Mouse (Mus musculus) embryonic facial prominence, embryonic 14.5 days (tissue): Measurements from ENCODE around the gene Rfx4. TPM values are rescaled to one million over a fixed set of nuclear protein-coding genes. Genes with fewer than 3 reads are reported as not detected.

Experiments used
- ATAC-seq: fragments of 200-750 bp; cut with Nextera tagmentation; 2 replicates; pipeline ENCODE4 v1.8.0; 2017; ENCODE audit warnings: low read depth, moderate number of reproducible peaks, moderate TSS enrichment
- DNase-seq: peaks from one replicate; pipeline ENCODE4 v3.0.0-alpha.2; 2015; ENCODE audit warnings: low spot score
- H3K27ac ChIP-seq: fragments of 300-500 bp; sonication (generic); replicated peaks from 2 replicates; pipeline ENCODE4 v1.5.1; 2014; ENCODE audit warnings: low read depth, mild to moderate bottlenecking, low read length, moderate library complexity
- H3K27me3 ChIP-seq: fragments of 300-500 bp; sonication (generic); replicated peaks from 2 replicates; pipeline ENCODE4 v1.6.1; 2014; ENCODE audit warnings: low read length; ENCODE audit not compliant: control insufficient read depth, insufficient read depth
- H3K36me3 ChIP-seq: fragments of 300-500 bp; sonication (generic); 2 replicates; pipeline ENCODE4 v1.6.1; 2014; ENCODE audit warnings: low read length, mixed read lengths; ENCODE audit not compliant: control insufficient read depth, insufficient read depth
- H3K4me1 ChIP-seq: fragments of 300-500 bp; sonication (generic); 2 replicates; pipeline ENCODE4 v1.6.1; 2014; ENCODE audit warnings: antibody characterized with exemption, low read length; ENCODE audit not compliant: control insufficient read depth, insufficient read depth
- H3K4me2 ChIP-seq: fragments of 300-500 bp; sonication (generic); 2 replicates; pipeline ENCODE4 v1.6.1; 2014; ENCODE audit warnings: low read depth, mild to moderate bottlenecking, low read length, moderate library complexity, mixed read lengths
- H3K4me3 ChIP-seq: fragments of 300-500 bp; sonication (generic); 2 replicates; pipeline ENCODE4 v1.5.1; 2014; ENCODE audit warnings: low read depth, mild to moderate bottlenecking, low read length
- H3K9ac ChIP-seq: fragments of 300-500 bp; sonication (generic); 2 replicates; pipeline ENCODE4 v1.6.1; 2014; ENCODE audit warnings: low read depth, mild to moderate bottlenecking, low read length, moderate library complexity, mixed read lengths
- H3K9me3 ChIP-seq: fragments of 300-500 bp; sonication (generic); 2 replicates; pipeline ENCODE4 v1.6.1; 2016; ENCODE audit warnings: low read length; ENCODE audit not compliant: control insufficient read depth
- WGBS: fragments of 180-500 bp; shearing (Covaris S2); extraction: QIAGEN DNeasy Blood & Tissue Kit; methylation state at CpG from one replicate; pipeline ENCODE4 v1.1.7; 2014; 5-methylcytosine and 5-hydroxymethylcytosine counted together
- polyA plus RNA-seq: library from polyadenylated mRNA; unstranded; fragments of >200 nt; fragmentation: Nextera tagmentation; extraction: Ambion mirVana; gene quantifications from 2 replicates; pipeline ENCODE4 v1.2.1, GENCODE M21; 2014

Gene Rfx4
- polyA plus RNA-seq, 1 experiment from 2014 or later = 0.15 TPM

DNA sequence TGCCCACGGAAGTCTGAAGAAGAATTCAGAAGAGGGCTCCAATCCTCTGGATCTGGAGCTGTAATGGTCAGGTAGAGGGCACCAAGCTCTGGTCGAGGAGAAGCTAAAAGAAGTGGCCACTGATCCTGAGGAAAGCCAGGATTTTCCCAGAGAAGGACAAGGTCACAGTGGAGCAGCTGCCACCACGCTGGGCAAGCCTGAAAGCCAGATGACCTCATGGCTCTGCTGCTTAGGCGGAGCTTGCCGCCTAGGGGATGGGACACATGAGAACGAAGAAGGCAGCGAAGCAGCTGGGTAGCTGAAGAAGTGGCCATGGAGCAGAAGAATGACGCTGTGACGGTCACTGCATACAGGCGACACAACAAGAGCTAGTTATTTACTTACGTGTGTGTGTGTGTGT lies 99.6 kb downstream of the Rfx4 start:
- Histone ChIP-seq H3K9me3 (no peaks in the 10 kb centered on the region), H3K36me3 (no peaks in the 10 kb centered on the region), H3K27ac (no peak overlapping the region), H3K9ac (no peak overlapping the region), H3K4me3 (no peak overlapping the region), H3K4me1 (peaks cover 21% of the 10 kb centered on the region), H3K27me3 (no peaks in the 10 kb centered on the region), H3K4me2 (no peak overlapping the region)
- DNase-seq (no peak), ATAC-seq (no peak)
- WGBS = 76% methylated on average over 11 of the region's 11 CpGs

DNA sequence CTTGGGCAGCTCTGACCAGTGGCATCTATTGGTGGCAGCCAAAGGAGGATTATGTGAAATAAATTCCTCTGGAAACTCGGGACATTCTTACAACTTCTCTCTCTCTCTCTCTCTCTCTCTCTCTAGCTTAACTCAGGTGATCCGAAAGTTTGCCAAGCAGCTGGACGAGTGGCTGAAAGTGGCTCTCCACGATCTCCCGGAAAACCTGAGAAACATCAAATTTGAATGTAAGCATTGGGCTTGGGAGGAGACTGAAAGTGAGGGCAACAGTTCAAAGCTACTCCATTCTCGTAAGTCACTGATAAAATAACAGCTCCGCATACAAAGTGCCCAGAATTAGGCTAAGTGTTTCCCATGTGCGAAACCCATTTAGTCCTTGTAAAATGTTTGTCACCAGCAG lies 102.5 kb downstream of the Rfx4 start:
- no peak overlapping the region for H3K4me2 ChIP-seq
- ATAC-seq (no peak), DNase-seq (no peak)
- no peaks in the 10 kb centered on the region for H3K36me3 ChIP-seq
- H3K4me3 ChIP-seq = no peak overlapping the region
- H3K4me1 ChIP-seq = peaks cover 14% of the 10 kb centered on the region
- H3K27me3 ChIP-seq = no peaks in the 10 kb centered on the region
- H3K9ac ChIP-seq = no peak overlapping the region
- no peak overlapping the region for H3K27ac ChIP-seq
- 68% methylated on average over 8 of the region's 8 CpGs for WGBS
- H3K9me3 ChIP-seq = no peaks in the 10 kb centered on the region

DNA sequence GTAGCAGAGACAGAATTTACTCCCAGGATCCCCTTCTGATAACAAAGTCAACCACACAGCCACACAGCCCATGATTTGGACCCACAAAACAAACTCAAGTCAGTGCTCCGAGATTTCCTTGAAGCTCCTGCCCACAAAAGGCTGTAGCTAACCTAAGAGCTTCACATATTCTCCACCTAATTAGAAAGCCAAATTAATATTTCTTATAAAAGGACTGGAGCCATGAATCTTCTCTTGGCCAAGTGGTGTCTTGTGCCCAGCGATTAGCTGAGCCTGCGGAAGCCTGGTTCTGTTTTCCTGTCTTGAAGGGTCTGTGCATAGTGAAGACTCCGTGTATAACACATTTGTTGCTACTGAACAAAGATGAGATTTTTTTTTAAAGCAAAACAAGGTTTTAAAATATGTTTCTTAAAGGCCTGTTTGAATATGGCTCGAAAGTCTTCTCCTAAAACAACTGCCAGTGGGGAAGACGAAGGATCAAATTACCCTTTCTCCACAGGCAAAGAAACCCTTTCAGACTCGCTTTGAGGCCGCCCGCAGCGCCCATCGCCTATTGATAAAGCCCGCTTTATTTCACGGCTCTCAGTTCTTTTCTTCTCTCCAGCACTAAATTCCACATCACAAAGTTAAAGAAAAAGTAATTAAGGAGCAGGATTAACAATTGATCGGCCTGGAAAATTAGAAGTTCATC lies 103.1 kb downstream of the Rfx4 start:
- WGBS = 16% methylated on average over 14 of the region's 14 CpGs
- H3K4me1 ChIP-seq = peaks cover 14% of the 10 kb centered on the region
- ATAC-seq (no peak), DNase-seq (peak; percentile 50)
- peak overlapping the region; percentile 23 for H3K4me2 ChIP-seq
- no peak overlapping the region for H3K27ac ChIP-seq
- H3K9ac ChIP-seq = no peak overlapping the region
- no peaks in the 10 kb centered on the region for H3K27me3 ChIP-seq
- no peak overlapping the region for H3K4me3 ChIP-seq
- no peaks in the 10 kb centered on the region for H3K36me3 ChIP-seq
- no peaks in the 10 kb centered on the region for H3K9me3 ChIP-seq

DNA sequence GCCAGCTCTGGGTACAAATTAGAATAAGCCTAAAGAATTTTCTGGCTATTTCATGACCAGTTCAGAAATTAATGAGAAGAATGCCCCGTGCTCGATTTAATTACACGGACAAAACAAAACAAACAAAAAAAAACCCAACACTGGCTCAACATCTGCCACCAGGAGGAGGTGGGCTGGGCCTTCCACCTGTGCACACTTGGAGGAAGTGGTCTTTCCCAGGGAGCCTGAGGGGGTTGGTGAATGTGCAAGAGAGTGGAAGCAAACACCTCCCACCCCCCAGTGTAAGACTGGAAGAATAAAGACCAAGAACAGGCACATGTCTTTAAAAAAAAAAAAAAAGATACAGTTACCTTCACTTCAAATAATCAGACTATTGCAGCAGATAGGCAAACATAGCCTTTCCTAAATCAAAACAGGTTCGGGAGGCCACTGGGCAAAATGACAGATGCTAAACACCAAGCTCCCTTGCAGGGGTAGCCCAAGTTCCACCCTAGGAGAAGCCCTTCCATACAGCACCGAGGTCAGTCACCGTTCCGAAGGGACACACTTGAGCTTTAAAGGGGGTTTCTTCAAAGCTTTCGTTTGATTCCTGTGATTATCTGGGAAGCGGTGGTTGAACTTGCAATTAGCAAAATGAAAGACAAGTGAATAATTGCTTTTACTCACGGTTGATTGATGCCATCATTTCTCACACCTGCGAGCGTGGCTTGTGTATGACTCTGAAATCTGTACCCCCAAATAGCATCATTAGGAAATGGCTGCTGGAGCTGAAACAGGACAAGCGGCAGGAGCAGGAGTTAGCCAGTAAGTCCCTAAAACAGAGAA lies 103.9 kb downstream of the Rfx4 start:
- peak overlapping the region; percentile 23; the same call in 1 of the 2 replicates for H3K4me2 ChIP-seq
- H3K27me3 ChIP-seq = no peaks in the 10 kb centered on the region
- ATAC-seq (no peak), DNase-seq (no peak)
- no peak overlapping the region for H3K9ac ChIP-seq
- no peak overlapping the region for H3K4me3 ChIP-seq
- no peak overlapping the region for H3K27ac ChIP-seq
- no peaks in the 10 kb centered on the region for H3K36me3 ChIP-seq
- WGBS = 37% methylated on average over 13 of the region's 13 CpGs
- peaks cover 14% of the 10 kb centered on the region for H3K4me1 ChIP-seq
- H3K9me3 ChIP-seq = no peaks in the 10 kb centered on the region

DNA sequence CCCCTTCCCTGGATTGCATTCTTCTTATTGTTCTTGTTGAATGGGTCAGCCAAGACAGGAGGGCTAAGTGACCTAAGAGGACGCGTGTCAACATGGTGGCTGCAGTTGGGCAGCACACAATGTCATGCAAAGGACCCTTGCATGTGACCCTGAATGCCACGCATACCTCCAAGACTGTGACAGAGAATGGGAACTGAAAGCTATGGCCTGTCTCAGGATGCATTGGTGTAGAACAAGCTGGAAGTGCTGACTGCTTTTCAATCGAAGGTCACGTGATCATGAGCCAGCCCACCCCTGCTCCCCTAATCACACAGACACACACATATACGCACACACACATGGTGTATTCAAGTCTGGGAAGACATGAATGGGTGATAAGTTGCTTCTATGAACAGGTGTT lies 107.6 kb downstream of the Rfx4 start:
- Histone ChIP-seq H3K4me2 (no peak overlapping the region), H3K27ac (no peak overlapping the region), H3K9me3 (no peaks in the 10 kb centered on the region), H3K4me1 (peaks cover 14% of the 10 kb centered on the region), H3K4me3 (no peak overlapping the region), H3K9ac (no peak overlapping the region), H3K27me3 (no peaks in the 10 kb centered on the region), H3K36me3 (no peaks in the 10 kb centered on the region)
- DNase-seq (no peak), ATAC-seq (no peak)
- 85% methylated on average over 6 of the region's 6 CpGs for WGBS

DNA sequence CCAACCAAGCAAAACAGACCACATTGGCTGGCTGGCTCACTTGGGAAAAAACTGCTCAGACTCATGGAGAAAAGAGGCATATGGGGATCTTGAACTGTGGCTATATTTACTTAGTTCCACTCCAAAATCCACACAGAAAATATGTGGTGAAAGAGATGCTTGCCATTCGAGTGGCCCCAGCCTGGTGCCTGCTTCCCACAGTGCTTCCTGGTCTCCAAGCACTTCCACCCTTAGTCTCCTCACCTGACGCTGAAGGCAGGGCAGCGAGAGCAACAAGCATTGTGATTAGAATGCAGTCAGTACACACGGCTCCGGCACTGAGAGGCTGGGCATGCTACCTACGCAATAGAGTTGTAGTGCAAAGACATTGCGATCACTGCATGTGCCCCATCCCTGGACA lies 111.7 kb downstream of the Rfx4 start:
- H3K4me2 ChIP-seq = no peak overlapping the region
- H3K36me3 ChIP-seq = no peaks in the 10 kb centered on the region
- H3K9me3 ChIP-seq = no peaks in the 10 kb centered on the region
- no peak overlapping the region for H3K27ac ChIP-seq
- no peaks in the 10 kb centered on the region for H3K4me1 ChIP-seq
- H3K4me3 ChIP-seq = no peak overlapping the region
- no peak for DNase-seq
- H3K9ac ChIP-seq = no peak overlapping the region
- no peak for ATAC-seq
- WGBS = 87% methylated on average over 7 of the region's 7 CpGs
- no peaks in the 10 kb centered on the region for H3K27me3 ChIP-seq

DNA sequence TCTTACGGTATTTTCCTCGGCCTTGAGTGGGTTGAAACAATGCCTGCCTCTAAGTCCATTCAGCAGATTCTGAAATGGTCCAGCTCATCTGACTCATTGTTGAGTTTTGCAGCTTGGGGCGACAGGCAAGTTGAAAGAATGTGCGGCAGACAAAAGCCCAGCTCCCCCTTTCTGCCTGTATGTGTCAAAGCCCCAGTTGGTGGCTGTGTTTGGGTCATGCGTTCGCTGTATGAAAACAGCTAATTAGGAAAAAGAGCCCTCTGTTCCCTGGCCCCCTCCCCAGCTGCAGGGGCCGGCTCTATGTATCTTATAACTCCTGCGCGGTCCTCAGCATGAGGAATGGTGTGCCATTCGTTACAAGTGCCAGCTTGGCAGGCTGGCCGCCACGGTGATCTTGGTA lies 115.4 kb downstream of the Rfx4 start:
- H3K27ac ChIP-seq = no peak overlapping the region
- no peak for DNase-seq
- no peak overlapping the region for H3K9ac ChIP-seq
- H3K4me3 ChIP-seq = no peak overlapping the region
- ATAC-seq = no peak
- no peak overlapping the region for H3K4me2 ChIP-seq
- WGBS = 52% methylated on average over 12 of the region's 12 CpGs
- H3K9me3 ChIP-seq = no peaks in the 10 kb centered on the region
- no peaks in the 10 kb centered on the region for H3K27me3 ChIP-seq
- no peaks in the 10 kb centered on the region for H3K36me3 ChIP-seq
- no peaks in the 10 kb centered on the region for H3K4me1 ChIP-seq

DNA sequence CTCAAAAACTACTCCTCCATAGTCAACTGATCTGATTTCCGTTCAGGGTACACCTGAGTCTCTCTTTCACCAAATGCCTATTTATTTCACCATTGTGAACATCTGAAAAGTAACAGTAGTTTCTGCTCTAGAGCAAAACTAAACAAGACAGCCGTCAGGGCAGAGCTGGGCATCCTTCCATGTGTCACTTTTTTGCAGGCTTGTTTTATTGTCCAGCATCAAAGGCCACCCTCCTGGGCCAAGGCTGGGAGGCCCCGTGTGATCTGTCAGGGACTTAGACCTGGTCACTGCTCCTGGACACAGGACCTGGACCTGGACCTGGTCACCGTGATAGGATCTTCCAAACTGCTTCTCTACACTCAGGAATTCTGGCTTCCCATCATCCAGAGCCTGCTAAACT lies 116.1 kb downstream of the Rfx4 start:
- 79% methylated on average over 4 of the region's 4 CpGs for WGBS
- Histone ChIP-seq H3K27me3 (no peaks in the 10 kb centered on the region), H3K9ac (no peak overlapping the region), H3K4me1 (no peaks in the 10 kb centered on the region), H3K36me3 (no peaks in the 10 kb centered on the region), H3K4me3 (no peak overlapping the region), H3K27ac (no peak overlapping the region), H3K4me2 (no peak overlapping the region), H3K9me3 (no peaks in the 10 kb centered on the region)
- ATAC-seq (no peak), DNase-seq (no peak)
